Mouse (Mus musculus) cerebellum, adult 2 months (tissue): ENCODE measurements around the gene Frem2.

ENCODE experiments used
- CTCF ChIP-seq: fragments of 200-500 bp; IDR thresholded peaks from 2 replicates; pipeline ENCODE4 v1.5.1; 2011; ENCODE audit warnings: low read depth, mild to moderate bottlenecking, control low read depth, low read length, moderate library complexity, borderline replicate concordance; ENCODE audit not compliant: insufficient read depth
- POLR2A ChIP-seq: fragments of 200-500 bp; IDR thresholded peaks from 2 replicates; pipeline ENCODE4 v1.6.1; 2011; ENCODE audit warnings: low read length, control low read depth, borderline replicate concordance; ENCODE audit not compliant: insufficient read depth

- TF ChIP-seq CTCF: peak; percentile 42; the same call in 1 of the 2 replicates
- TF ChIP-seq POLR2A: no peak
These were observed 67.0 kb downstream of the Frem2 start for GRCm38 (mm10) chr3:53590139-53590621.
